Mouse (Mus musculus) NIH3T3 (cell line): ENCODE data around the gene Klhl32.
"Not testable (repeated sequence)": the region's sequence is repeated elsewhere in the genome, so short reads cannot be mapped to it uniquely, and the experiment has no call there.

Experiments used
- DNase-seq: peaks from one replicate; pipeline ENCODE4 v3.0.0-alpha.2; 2012; ENCODE audit warnings: low read depth

Gene Klhl32

GRCm38 (mm10) chr4:24850401-24851325 lies at the start of gene Klhl32:
Gene Klhl32 (minus strand): TSS chr4:24851124.
- peak; percentile 2 for DNase-seq

DNA sequence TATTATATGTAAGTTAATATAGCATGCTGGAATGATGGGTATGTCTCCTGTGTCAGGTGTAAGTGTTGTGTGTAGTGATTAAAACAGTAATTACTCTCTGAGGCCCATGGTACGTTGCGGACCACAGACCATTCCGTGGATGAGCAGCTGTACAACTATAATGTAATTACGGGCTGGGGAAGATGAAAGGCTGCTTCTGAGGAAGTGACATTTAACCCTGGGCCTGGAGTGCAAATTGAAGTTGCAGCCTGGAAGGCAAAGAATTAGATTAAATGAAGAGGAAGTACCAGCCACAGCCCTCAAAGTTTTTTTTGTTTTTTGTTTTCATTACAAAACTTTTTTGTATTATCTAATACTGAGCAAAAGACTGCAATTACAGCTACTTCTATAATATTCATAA lies 48.2 kb upstream of the Klhl32 start:
- no peak for DNase-seq

DNA sequence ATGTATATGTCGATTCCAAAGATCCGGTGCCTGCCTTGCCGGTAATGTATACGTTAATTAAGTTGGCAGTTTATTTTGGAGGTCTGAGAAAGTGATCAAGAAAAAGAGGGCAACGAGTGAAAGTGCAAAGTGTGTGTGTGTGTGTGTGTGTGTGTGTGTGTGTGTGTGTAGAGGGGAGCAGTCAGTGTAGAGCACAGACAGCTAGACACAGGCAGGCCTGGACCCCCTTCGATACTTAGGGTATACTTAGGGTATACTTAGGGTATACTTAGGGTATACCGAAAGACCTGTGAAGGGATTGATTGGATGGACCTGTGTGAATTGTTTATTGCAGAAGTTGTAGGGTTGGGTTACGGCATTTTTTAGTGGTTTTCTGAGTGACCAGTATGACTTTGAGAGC lies 47.7 kb upstream of the Klhl32 start:
- DNase-seq, result peak; percentile 1

GRCm38 (mm10) chr4:24897851-24898515 lies 47.1 kb upstream of the Klhl32 start, which contains the start of gene Ndufaf4:
Gene Ndufaf4 (plus strand): TSS chr4:24898083.
- peak; percentile 97 for DNase-seq

GRCm38 (mm10) chr4:24897351-24897750 lies 46.4 kb upstream of the Klhl32 start:
- peak; percentile 20 for DNase-seq

DNA sequence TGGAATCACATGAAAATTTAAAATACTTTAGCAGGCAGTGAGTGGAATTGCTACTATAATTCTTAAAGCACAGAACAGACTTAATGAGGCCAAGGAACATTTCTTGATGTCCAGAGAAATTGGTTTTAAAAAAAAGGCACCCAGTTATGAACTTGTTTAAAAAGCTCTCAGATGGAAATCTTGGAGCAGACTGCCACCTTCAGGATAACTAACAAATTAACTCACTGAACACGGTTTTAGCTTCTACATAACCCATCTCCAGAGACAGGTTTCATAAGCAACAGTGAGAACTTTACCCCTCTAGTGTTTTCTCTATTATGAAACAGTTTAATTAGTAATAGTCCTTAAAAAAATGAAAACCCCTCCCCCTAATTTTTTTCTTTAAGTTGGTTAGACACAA lies 45.9 kb upstream of the Klhl32 start:
- DNase-seq, result peak; percentile 78

GRCm38 (mm10) chr4:24894625-24895024 lies 43.7 kb upstream of the Klhl32 start:
- no peak for DNase-seq

- DNase-seq, result not testable (repeated sequence)
These were observed 41.4 kb upstream of the Klhl32 start for GRCm38 (mm10) chr4:24892293-24892692.

DNA sequence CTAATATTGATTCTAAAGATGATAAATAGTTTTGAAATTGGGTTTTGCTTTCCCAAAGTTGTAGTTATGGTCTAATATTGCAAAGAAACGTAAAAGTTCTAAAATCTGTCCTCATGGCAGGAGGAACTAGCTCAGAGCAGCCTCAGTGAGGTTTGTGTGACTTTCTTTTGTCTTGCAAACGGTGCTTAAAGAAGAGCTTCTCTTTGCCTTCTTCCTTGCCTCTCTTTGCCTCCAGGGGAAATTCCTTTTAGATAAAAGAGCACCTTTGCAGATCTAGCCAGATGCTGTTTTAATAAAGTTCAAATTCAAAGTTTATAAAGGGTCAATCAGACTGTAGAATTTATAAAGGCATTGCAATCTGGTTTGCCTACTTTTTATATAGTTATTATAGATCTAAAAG lies 38.5 kb upstream of the Klhl32 start:
- DNase-seq, result not testable (repeated sequence)

GRCm38 (mm10) chr4:24869230-24869629 lies 18.3 kb upstream of the Klhl32 start:
- DNase-seq, result no peak

- DNase-seq, result no peak
These were observed 14.8 kb upstream of the Klhl32 start for GRCm38 (mm10) chr4:24865691-24866090.

- no peak for DNase-seq
These were observed 3.5 kb downstream of the Klhl32 start for GRCm38 (mm10) chr4:24847406-24847805.

DNA sequence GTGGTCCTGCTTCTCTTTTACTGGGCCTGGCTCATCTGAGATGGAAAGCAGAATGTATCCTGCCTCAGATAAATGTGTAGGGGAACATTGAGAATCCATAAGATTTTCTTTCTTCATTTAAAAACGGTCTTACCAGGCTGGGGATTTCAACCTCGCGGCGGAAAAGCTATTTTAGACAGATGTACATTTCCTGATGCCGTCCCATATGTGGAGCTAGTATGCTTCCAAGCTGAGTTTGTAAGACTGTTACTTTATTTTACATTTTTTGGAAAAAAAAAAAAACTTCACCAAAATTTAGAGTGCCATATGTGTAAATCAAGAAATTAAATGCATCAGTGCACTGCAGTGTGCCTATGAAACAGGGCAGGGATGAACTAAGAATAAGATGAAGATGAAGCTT lies 5.4 kb downstream of the Klhl32 start:
- no peak for DNase-seq

- no peak for DNase-seq
These were observed 12.4 kb downstream of the Klhl32 start for GRCm38 (mm10) chr4:24838567-24838966.

GRCm38 (mm10) chr4:24835555-24835954 lies 15.4 kb downstream of the Klhl32 start:
- DNase-seq, result no peak

DNA sequence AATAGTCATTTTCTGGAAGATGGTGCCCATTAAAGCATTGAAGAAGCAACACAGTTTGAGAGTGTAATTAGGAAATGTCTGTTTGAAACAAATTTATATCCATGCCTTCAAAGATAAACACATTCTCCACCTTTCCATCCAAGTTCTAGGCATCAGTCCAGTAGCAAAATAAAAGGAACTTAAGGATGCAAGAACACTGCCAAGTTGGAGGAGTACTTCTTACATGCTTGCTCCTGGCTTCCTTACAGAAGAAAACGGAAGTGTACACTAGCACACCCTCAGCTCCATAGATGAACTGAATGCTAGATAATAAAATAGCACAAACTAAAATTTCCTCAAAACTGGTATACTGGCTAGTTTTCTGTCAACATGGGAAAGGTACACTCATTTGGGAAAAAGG lies 42.6 kb downstream of the Klhl32 start:
- DNase-seq, result no peak

- no peak for DNase-seq
These were observed 49.0 kb downstream of the Klhl32 start for GRCm38 (mm10) chr4:24801881-24802280.

- DNase-seq, result no peak
These were observed 49.6 kb downstream of the Klhl32 start for GRCm38 (mm10) chr4:24801343-24801742.

GRCm38 (mm10) chr4:24800345-24800936 lies 50.5 kb downstream of the Klhl32 start:
- DNase-seq, result no peak

- no peak for DNase-seq
These were observed 51.9 kb downstream of the Klhl32 start for GRCm38 (mm10) chr4:24799037-24799436.

GRCm38 (mm10) chr4:24797868-24798267 lies 53.1 kb downstream of the Klhl32 start:
- DNase-seq, result no peak

- no peak for DNase-seq
These were observed 53.6 kb downstream of the Klhl32 start for GRCm38 (mm10) chr4:24797280-24797679.

GRCm38 (mm10) chr4:24796229-24796628 lies 54.7 kb downstream of the Klhl32 start:
- peak; percentile 10 for DNase-seq
